Mouse (Mus musculus): ENCODE data around the gene Mpi. TPM values are rescaled to one million over a fixed set of nuclear protein-coding genes. Genes with fewer than 3 reads are reported as not detected.
A peak's percentile ranks its signal among the peaks of the same experiment; 100 is the strongest.

Gene Mpi
- total and polyA plus RNA-seq, 3 experiments, result 29.0 to 41.8 (median 35.6) TPM

- DNase-seq, result no peak
Measured at GRCm38 (mm10) chr9:57522861-57523246, 29.7 kb downstream of the Mpi start.

GRCm38 (mm10) chr9:57522114-57522860 is 30.3 kb downstream of the Mpi start:
- DNase-seq, result no peak

GRCm38 (mm10) chr9:57521056-57521911 is 31.3 kb downstream of the Mpi start, which contains the start of gene Cox5a:
Cox5a (plus strand) TSS chr9:57521274.
- peak; percentile 97 for DNase-seq

- DNase-seq, result no peak
Measured at GRCm38 (mm10) chr9:57520375-57521055, 32.0 kb downstream of the Mpi start.

GRCm38 (mm10) chr9:57517113-57517512 is 35.5 kb downstream of the Mpi start:
- no peak for DNase-seq

- DNase-seq, result no peak
Measured at GRCm38 (mm10) chr9:57510577-57510976, 42.0 kb downstream of the Mpi start.

- DNase-seq, result peak; percentile 87
Measured at GRCm38 (mm10) chr9:57505700-57506099, 46.9 kb downstream of the Mpi start.

- DNase-seq, result no peak
Measured at GRCm38 (mm10) chr9:57504891-57505290, 47.7 kb downstream of the Mpi start.

GRCm38 (mm10) chr9:57504381-57504700 is 48.2 kb downstream of the Mpi start:
- DNase-seq, result peak; percentile 71

GRCm38 (mm10) chr9:57503622-57504380 is 48.8 kb downstream of the Mpi start, which contains the start of gene Rpp25:
Rpp25 (plus strand) TSS chr9:57504026.
- DNase-seq, result peak; percentile 87

- peak; percentile 49 for DNase-seq
Measured at GRCm38 (mm10) chr9:57502911-57503621, 49.5 kb downstream of the Mpi start.

GRCm38 (mm10) chr9:57501861-57502260 is 50.7 kb downstream of the Mpi start:
- DNase-seq, result no peak

GRCm38 (mm10) chr9:57501452-57501851 is 51.1 kb downstream of the Mpi start:
- no peak for DNase-seq

- DNase-seq, result no peak
Measured at GRCm38 (mm10) chr9:57498536-57498935, 54.0 kb downstream of the Mpi start.

GRCm38 (mm10) chr9:57497236-57497635 is 55.3 kb downstream of the Mpi start:
- DNase-seq, result no peak

GRCm38 (mm10) chr9:57494970-57495369 is 57.6 kb downstream of the Mpi start:
- no peak for DNase-seq

Other genes with a start within 250 kb of the Mpi start
- 10 to 100 TPM; 21.7 to 21.9 TPM for gene Ppcdc, start 112.6 kb downstream of the Mpi start, total RNA-seq (2021)
- 38.0 and 43.9 TPM in 2 replicates for gene Ppcdc, start 112.6 kb downstream of the Mpi start, polyA plus RNA-seq (2012; rRNA removed)
- 10 to 100 TPM in 1 of 2 experiments, 1 to 10 TPM in 1; 8.4 to 18.1 TPM for gene Scamp5, start 84.7 kb downstream of the Mpi start, total RNA-seq (2021)
- gene Scamp5, start 84.7 kb downstream of the Mpi start, polyA plus RNA-seq (2012; rRNA removed), result 21.0 and 21.7 TPM in 2 replicates
- 1 to 10 TPM; 1.6 to 5.8 TPM for gene Rpp25, start 48.7 kb downstream of the Mpi start, total RNA-seq (2021)
- 6.1 and 6.3 TPM in 2 replicates for gene Rpp25, start 48.7 kb downstream of the Mpi start, polyA plus RNA-seq (2012; rRNA removed)
- gene Cox5a, start 31.5 kb downstream of the Mpi start, total RNA-seq (2021), result 100 to 1,000 TPM; 430 to 653 TPM
- gene Cox5a, start 31.5 kb downstream of the Mpi start, polyA plus RNA-seq (2012; rRNA removed), result 880 and 1,121 TPM in 2 replicates
- gene Fam219b, start 15.2 kb downstream of the Mpi start, total RNA-seq (2021), result 10 to 100 TPM; 19.3 to 33.8 TPM
- gene Fam219b, start 15.2 kb downstream of the Mpi start, polyA plus RNA-seq (2012; rRNA removed), result 45.8 and 61.8 TPM in 2 replicates
- gene Scamp2, start 8.2 kb upstream of the Mpi start, total RNA-seq (2021), result 10 to 100 TPM; 65.7 to 72.3 TPM
- 81.1 and 94.0 TPM in 2 replicates for gene Scamp2, start 8.2 kb upstream of the Mpi start, polyA plus RNA-seq (2012; rRNA removed)
- gene Ulk3, start 36.7 kb upstream of the Mpi start, total RNA-seq (2021), result 10 to 100 TPM; 11.0 to 14.7 TPM
- gene Ulk3, start 36.7 kb upstream of the Mpi start, polyA plus RNA-seq (2012; rRNA removed), result 20.7 and 23.0 TPM in 2 replicates
- not detected for gene Cplx3, start 53.5 kb upstream of the Mpi start, total RNA-seq (2021)
- not detected in 2 replicates for gene Cplx3, start 53.5 kb upstream of the Mpi start, polyA plus RNA-seq (2012; rRNA removed)
- gene Lman1l, start 68.0 kb upstream of the Mpi start, total RNA-seq (2021), result not detected
- gene Lman1l, start 68.0 kb upstream of the Mpi start, polyA plus RNA-seq (2012; rRNA removed), result not detected in 2 replicates
- 10 to 100 TPM; 61.1 to 95.5 TPM for gene Csk, start 100.9 kb upstream of the Mpi start, total RNA-seq (2021)
- gene Csk, start 100.9 kb upstream of the Mpi start, polyA plus RNA-seq (2012; rRNA removed), result 75.0 and 80.2 TPM in 2 replicates
- gene Cyp1a2, start 130.9 kb upstream of the Mpi start, total RNA-seq (2021), result 1 to 10 TPM in 1 of 2 experiments, not detected in 1; 1.6 TPM
- gene Cyp1a2, start 130.9 kb upstream of the Mpi start, polyA plus RNA-seq (2012; rRNA removed), result 0.24 TPM in 1 of 2 replicates, not detected in the other
- gene Cyp1a1, start 135.2 kb upstream of the Mpi start, total RNA-seq (2021), result under 1 TPM; 0.28 to 0.61 TPM
- 0.07 and 0.18 TPM in 2 replicates for gene Cyp1a1, start 135.2 kb upstream of the Mpi start, polyA plus RNA-seq (2012; rRNA removed)
- gene Edc3, start 155.8 kb upstream of the Mpi start, total RNA-seq (2021), result 1 to 10 TPM; 7.6 to 7.8 TPM
- 5.3 and 5.5 TPM in 2 replicates for gene Edc3, start 155.8 kb upstream of the Mpi start, polyA plus RNA-seq (2012; rRNA removed)
- 10 to 100 TPM; 52.2 to 87.8 TPM for gene Clk3, start 213.1 kb upstream of the Mpi start, total RNA-seq (2021)
- gene Clk3, start 213.1 kb upstream of the Mpi start, polyA plus RNA-seq (2012; rRNA removed), result 45.7 and 60.6 TPM in 2 replicates